Mouse (Mus musculus) liver, postnatal 0 days (tissue): Measurements from ENCODE around the gene Cstl1.
"Not testable (repeated sequence)": the region's sequence is repeated elsewhere in the genome, so short reads cannot be mapped to it uniquely, and the experiment has no call there.

Source experiments
- CTCF ChIP-seq: sonication (generic); IDR thresholded peaks from 2 replicates; pipeline ENCODE4 v1.5.1; 2016; ENCODE audit warnings: antibody characterized with exemption, low read depth
- EP300 ChIP-seq: IDR thresholded peaks from 2 replicates; pipeline ENCODE4 v1.6.1; 2016; ENCODE audit warnings: antibody characterized with exemption, low read depth, mild to moderate bottlenecking

DNA sequence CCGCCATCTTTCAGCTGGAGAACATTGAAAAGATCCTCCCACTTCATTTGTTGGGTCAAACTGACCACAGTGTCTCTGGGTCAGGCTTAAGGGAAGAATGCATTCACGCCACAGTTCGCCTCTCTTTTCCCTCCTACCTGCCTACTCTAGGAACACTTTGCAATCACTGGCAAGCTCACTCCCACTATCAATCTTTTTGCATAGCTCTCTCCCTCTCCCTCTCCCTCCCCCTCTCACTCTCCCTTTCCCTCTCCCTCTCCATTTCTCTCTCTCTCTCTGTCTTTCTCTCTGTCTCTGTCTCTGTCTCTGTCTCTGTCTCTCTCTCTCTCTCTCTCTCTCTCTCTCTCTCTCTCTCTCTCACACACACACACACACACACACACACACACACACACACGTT is 21.2 kb downstream of the Cstl1 start, which contains the start of gene Cst11:
- not testable (repeated sequence) for TF ChIP-seq CTCF, EP300
